Mouse (Mus musculus): Measurements from ENCODE around the gene Cetn4.

The Cetn4 gene

DNA sequence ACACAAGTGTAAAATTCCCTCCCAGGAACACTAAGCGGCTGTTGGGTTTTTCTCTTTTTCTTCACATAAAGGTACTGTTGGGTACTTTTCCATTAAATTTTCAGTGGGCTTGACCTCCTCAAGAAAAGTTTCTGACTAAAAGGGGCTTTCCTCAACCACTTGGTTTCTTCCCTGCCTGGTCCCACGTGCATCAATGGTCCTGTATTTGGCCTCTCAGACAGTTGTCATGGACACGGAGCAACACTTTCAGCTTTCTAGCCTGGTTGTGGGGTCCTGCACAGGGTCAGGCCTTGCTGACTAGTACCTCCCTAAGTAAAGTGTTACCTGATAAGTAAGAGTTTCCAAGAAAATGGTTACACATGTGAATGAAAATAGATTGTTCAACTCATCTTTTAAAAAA, 13.0 kb downstream of the Cetn4 start:
- DNase-seq, result no peak

DNA sequence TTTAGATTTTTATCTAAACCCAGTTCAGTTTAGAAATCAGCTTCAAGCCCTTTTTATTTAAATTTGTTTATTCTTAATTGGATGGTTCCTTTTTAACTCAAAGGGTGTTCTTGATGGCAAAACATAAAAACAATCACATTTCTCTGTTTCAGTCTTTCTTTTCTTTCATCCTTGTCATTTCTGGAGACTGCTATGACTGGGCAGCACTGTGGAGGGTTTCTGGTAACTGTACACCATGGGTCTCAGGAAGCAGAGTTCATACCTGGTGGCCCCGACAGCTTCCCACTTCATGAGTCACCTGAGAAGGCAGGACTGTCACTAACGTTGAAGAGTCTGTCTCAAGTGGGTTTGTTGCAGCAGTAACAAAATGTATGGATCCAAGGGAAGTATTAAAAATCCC, 19.9 kb downstream of the Cetn4 start:
- no peak for DNase-seq

DNA sequence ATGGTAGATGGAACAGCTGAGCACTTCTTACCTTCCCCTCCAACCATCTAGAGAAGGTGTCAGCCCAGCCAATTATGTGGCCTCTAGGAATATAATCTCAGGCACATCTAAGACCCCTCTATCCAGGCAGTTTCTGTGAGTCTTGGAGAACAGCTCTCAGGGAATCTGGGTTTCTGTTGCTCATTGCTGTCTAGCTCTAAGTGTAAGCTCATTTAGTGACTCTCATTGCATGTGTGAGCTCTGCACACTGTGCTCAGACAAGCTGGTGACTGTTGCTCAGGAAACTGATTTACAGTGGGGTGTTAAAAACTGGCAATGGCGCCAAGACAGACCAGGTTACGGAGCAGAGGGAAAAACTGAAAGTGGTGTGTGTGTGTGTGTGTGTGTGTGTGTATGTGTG, 20.6 kb downstream of the Cetn4 start:
- no peak for DNase-seq

DNA sequence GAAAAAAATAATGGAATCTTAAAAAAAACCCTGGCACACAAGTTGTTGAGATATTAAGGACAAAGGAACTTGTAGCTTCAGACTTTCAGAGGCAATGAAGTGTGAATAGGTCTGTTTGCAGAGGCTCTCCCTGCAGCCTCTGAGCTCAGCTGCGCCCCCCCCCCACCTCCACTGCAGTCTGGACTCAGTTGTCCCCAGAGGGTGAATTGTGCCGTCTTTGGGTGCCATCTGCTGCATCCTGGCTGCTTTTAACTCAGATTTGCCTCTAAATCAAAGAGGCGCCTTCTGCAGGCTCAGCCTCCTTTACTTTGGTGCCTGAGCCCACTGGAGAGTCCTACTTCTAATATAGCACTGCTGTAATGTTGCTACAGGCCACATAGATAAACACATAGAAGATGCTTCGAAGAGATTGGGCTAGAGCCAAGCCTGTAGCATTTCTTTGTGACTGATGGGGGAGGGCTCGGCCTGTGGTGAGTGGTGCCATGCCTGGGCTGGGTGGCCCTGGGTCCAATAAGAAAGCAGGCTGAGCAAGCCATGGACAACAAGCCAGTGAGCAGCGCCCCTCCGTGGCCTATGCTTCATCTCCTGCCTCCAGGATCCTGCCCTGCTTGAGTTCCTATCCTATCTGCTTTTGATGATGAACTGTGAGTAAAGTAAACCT, 21.5 kb downstream of the Cetn4 start:
- DNase-seq, result no peak

DNA sequence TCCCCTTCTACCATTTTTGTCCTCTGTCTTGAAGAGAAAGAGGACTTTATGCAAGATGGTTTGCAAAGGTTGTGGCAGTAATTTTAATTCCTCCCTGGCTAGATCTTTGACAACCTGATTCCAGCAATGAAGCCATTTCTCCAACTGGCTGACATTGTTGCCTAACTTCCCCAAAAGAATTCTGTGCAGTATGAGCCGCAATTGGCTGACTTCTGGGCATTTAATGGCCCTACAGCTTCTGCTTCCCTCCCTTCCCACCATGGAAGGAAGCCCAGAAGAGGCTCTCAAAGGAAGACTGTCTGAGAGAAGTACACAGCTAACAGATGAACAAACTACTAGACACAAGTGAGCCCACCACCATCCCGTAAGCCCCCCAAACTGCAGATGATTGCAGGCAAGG, 23.3 kb downstream of the Cetn4 start:
- DNase-seq, result no peak

DNA sequence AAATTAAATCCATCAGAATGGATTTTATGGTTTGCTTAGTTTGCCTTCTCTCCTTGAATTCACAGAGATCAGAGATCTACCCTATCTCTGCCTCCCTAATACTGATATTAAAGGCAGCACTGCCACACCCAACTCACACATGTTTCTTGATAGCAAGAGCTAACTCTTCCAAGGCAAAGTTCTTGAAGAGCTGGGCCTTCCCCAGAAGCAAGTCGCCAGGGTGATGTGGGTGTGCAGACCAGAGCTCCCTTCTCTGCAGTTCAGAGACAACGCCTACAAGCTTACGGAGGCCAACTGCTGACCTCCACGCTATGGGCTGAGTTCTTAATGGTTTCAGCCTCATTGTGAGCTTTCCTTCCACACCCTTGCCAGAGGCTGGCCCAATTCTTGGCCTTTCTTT, 29.3 kb downstream of the Cetn4 start:
- no peak for DNase-seq

DNA sequence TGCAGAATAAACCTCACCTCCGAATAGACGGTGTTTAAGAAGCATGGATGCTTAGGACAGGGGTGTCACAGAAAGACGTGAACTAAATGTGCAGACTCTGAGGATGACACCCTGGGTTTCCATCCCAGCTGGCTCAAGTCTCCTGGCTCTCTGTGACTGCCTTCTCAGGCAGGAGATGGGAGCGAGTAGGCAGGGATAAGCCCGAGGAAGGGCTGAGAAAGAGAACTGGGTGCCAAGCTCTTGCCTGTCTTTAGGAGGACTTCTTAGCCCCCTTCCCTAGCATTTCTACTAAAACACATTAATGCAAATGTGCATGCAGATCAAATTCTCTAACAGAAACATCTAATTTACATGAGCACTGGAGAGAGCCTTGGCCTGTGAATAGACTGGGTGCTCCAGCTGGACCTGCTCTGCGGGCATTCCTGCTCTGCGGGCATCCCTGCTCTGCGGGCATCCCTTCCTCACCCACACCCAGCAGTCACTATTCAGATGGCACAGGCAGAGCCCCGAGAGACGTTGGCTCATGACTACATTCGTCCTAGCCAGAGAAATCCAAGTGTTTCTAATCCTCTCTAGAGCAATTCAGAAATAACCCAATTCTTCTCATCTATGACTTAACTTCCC, 30.1 kb downstream of the Cetn4 start:
- no peak for DNase-seq

DNA sequence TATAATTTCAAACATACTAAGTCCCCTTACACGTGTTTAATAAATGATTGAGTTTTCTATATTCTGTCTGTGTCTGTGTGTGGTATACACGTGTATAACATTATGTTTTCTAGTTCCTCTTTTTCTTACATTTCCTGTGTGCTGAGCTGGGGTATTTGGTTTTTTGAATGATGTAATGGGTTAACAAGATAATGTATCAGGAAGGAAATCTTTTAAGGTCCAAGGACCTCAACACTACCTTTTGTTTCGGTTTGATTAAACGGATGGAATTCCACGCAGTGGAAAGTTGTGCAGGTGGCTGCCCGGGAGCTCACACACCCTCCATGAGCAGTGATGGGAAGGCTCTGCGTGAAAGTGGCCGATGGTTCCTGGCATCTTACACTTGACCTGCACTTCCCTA, 31.6 kb downstream of the Cetn4 start:
- no peak for DNase-seq

DNA sequence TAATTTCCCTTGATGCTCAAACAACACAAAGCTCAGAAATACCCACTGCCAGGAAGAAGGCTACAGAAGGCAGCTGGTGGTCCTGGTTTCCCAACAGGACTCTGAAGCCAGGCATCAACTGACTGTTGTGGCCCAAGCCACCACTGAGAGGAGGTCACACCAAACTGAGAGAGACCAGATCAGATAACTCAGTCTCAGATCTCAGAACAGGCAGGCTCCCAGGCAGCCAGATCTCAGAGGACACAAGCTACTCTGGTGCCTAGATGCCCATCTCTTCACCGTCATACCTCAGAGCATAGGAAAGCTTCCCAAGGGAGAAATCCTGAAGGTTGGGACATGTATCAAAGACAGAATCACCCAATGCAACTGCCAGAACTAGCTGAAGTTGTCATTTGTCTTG, 32.3 kb downstream of the Cetn4 start:
- DNase-seq, result no peak

DNA sequence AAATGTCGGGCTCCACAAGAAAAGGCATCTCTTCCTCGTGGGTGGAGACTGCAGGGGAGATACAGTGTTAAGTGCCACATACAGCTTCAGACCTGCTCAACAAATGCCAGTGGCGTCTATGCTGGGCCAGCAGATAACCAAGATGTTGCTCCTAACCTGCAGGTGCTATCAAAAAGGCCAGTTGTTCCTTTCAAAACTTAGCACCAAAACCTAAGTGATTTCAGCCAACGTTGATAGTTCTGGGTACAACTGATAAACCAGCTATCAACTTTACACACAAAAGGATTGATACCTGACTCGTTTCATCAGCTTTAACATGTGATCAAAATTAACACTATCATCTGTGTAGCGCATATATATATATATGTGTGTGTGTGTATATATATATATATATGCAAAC, 37.8 kb downstream of the Cetn4 start:
- DNase-seq, result no peak

DNA sequence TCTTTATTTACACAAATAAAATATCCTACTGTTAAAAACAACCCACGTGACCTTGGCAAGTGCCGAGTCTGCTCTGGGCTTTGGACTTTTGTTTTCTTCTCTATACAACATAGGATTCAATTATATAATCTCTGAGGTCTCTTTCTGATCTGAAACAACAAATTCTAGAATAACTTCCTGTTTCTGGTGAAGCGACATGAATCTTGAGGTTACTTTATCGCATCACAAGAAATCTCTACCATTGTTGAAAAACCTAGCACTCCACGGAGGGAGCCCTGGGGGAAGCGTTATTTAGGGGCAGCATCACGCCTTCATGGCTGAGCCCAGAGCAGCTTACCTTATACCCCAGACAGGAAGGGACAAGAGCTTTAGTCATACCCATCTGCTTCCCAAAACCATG, 39.4 kb downstream of the Cetn4 start:
- DNase-seq, result no peak

DNA sequence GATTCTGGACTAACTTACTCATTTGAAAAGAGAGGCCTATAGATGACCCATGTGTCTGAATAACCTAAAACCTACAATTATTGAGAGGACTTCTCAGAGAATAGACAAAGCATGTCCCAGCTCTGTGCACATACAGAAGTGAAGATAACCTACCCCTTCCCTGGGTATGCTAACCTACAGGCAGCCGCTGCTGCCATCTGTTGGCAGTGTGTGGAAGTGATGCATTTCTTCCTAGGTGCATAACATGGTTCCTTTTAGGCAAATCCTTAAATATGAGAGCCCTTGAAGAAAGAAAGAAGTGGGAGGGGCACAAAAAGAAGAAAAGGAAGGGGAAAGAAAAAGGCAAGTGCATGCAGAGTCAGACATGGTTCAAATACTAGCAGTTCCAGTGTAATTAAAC, 41.3 kb downstream of the Cetn4 start:
- DNase-seq, result peak; percentile 27 to 53

DNA sequence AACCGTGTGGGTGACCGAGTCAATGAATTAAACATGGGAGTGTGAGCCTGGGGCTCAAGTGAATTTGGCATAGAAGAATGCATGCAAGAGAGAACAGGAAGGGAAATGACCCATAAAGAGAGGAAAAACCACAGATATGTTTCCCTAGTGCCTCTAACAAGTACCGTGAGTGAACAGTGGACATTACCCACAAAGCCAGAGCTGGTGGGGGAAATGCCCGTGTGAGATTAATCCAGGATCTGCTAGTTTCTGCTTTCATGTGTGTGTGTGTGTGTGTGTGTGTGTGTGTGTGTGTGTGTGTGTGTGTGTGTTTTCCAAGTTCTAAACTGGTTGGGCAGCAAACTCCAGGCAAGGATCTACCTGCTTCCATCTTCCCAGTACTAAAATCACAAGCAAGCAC, 42.6 kb downstream of the Cetn4 start:
- DNase-seq, result no peak

DNA sequence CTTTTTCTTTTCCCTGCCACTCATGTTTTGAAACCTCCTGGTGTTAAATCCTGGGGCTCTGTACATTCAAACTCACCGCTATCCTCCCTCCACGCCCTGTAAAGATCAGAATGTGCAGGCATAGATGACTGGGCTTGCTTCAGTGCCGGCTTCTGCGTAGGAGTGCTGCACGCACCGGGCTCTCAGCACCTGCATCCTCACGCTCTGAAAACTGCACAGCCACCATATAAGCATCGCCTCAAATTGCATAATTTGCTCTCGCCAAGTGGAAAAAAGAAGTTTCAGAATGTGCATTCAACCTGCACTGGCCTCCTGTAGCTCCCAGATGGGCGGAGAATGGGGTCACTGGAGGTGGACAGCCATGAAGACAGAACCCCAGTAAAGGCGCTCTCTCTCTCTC, 44.2 kb downstream of the Cetn4 start:
- no peak for DNase-seq

DNA sequence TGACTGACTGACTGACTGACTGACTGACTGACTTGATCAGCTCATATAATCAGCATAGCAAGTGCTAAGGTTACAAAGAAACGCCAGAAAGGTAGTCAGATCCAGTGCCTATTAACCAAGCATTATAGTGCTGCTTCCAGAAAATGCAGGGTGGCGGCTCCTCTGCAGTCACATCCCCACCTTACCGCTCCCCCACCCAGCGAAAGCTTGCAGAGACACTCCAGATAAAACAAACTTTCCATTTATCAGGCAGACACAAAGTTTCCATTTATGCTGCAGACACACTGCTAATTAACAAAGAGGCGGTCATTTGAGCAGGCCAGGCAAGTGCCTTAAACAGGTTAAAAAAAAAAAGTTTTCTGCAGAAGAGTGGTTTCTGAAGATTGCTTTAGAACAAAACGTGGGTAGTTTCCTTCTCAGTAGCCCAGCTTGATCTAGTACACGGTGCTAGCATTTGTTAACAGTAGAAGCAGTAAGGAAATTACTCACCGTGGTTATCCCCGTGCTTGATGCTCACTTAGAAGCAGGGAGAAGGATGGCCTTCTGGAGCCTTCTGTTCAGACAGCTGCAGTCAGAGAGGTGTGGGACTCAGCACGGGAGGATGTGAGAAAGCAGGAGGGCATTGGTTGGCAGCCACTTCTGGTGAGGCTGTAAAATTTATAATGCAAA, 53.0 kb downstream of the Cetn4 start:
- no peak for DNase-seq

DNA sequence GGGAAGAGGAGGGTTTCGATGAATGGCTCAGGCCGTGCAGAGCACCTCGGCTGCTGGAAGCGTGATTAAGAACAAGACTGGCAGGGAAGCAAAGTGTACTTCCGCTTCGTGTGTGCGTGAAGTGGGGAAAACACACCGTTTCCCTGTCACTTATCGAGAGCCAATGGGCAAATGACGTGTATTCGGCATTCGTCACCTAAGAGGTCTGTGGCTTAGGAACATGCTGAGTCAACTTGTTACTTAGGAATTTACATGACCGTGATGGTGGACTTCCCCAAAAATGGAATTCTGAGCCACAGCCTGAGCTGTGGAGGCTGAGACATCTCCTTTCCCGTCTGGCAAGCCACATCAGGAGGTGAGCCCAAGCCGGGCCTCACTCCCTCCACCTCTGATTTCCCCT, 54.7 kb downstream of the Cetn4 start:
- DNase-seq, result no peak

Measured in lung, postnatal 4 days (tissue).